Mouse (Mus musculus) colon, adult 2 months (tissue): ENCODE measurements around the gene Atpif1. TPM values are rescaled to one million over a fixed set of nuclear protein-coding genes. Genes with fewer than 3 reads are reported as not detected.

Experiments
- polyA plus RNA-seq: library from polyadenylated mRNA; depleted of rRNA; stranded (reverse); fragments of >200 nt; gene quantifications from 2 replicates; pipeline ENCODE4 v1.2.3, GENCODE M21; 2012; rRNA removed

The Atpif1 gene
- 144 and 165 TPM in 2 replicates for polyA plus RNA-seq

DNA sequence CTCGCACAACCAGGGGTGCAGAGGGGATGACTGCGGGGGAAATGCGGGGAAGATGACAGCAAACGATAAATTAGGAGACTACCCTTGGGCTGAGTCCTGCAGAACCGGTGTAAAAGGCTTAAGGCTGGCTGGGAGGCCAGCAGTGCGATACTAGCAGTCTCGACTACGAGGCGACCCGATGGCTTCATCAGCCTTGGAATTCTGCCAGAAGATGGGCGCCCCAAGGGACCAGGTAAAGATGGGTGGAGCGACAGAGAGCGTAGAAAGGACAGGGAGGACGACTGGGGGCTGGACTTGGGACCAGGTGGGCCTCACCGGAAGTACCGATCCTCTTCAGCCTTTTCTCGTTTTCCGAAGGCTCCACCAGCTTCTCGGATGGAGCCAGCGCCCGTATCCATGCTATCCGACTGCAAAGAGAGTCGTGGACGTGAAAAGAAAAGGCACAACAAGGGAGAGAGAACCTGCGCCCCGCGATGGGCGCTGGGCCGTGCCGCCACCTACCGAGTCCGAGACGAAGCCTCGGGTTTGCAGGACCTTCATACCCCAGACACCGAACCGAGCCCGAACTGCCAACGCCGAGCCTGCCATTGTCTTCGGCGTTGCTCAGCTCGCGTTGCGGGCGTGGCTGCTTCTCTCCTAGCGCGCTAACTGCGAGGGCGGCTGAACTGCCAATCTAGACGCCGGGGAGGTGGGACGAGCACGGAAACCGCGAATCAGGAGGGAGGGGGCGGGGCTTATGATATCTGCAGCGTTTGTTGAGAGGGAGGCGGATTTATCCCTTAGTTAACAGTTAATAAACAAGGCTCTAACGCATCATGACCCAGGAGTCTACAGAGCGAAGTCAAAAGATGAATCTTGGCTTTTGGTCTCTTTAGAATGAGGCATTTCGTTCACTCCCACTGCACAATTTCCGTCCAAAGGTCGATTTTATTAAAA is at the start of gene Atpif1:
Gene Atpif1, minus strand, starts transcription at position 679 of the 936 bp plus-strand sequence.

DNA sequence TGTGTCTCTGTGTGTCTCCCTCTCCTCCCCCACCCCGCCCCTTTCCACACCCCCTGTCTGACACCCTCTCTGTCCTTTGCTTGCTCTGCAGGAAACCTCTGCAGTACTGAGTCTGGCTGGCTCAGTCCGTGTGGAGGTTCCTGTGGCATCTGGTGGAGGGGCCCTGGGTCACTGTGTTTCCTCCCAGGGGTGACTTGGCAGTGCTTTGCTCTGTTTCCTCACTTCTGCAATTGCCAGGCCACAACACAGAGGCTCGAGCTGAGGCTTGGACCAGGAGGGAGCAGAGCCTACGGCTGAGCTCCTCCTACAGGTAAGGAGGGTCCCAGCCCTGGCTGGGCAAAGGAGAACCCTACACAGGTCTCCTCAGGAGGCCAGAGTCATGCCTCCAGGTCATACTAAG is 30.5 kb upstream of the Atpif1 start, which contains the start of gene Ptafr:
Gene Ptafr, plus strand, starts transcription at position 103 of the 400 bp plus-strand sequence.

DNA sequence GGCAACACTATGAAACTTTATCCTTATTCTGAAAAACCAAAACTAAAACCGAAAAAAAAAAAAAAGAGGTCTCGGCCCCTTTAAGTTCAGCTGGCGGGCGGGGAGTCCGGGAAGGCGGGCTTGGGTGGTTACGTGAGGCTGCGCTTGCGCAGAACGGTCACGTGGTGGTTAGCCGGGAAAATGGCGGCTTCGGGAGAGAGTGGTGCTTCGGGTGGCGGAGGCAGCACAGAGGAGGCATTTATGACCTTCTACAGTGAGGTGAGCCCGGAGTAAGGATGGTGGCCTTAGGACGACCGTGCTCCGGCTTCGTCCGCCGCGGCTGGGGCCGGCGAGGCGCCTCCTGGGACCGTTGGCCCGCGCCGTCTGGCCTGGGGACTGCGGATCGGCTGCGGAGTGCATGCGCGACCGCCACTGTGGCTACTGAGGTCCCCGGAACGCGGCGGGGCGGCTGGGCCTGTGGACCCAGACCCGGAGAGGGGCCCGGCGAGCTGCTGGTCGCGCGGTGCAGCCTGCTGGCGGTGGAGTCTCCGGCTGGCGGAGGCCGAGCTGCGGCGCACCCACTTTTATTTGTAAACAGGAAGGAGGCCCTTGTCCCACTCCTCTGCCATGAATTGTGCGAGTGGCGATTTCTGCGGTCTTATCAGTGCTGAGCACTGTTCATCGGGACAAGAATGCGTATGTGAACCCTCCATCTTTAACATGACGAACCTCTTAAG is 2.1 kb upstream of the Atpif1 start, which contains the start of gene Dnajc8:
Gene Dnajc8, plus strand, starts transcription at position 145 of the 716 bp plus-strand sequence.

DNA sequence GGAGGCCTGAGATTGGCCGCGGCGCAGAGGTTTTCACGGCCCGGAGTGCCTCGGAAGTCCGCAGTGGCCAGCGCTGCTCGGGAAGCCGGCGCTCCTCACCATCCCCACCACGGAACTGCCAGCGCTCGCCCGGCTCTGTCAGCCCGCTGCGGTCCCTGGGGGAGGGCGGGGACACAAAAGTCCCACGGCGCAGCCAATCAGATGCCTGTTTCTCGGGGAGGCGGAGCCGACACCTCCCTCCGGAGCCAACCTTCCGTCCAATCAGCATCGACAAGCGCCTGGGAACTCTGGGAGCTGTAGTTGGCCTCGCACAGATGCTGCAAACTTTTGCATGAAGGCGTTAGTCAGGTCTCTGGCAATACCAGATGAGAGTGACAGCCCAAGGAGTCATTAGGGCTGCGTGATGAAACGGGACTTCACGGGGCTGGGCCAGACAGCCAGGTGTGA is 23.1 kb downstream of the Atpif1 start, which contains the start of gene Sesn2:
Gene Sesn2, minus strand, starts transcription at position 150 of the 447 bp plus-strand sequence.

Other genes starting within 250 kb of the Atpif1 start
- gene Rab42, start 230.3 kb downstream of the Atpif1 start, polyA plus RNA-seq = 4.2 and 5.1 TPM in 2 replicates
- gene Trnau1ap, start 204.1 kb downstream of the Atpif1 start, polyA plus RNA-seq = 13.8 and 18.0 TPM in 2 replicates
- gene Rcc1, start 180.1 kb downstream of the Atpif1 start, polyA plus RNA-seq = 11.3 and 11.9 TPM in 2 replicates
- gene Phactr4, start 111.2 kb downstream of the Atpif1 start, polyA plus RNA-seq = 10.0 and 11.8 TPM in 2 replicates
- 2.7 and 3.7 TPM in 2 replicates for gene Med18, start 69.7 kb downstream of the Atpif1 start, polyA plus RNA-seq
- gene Sesn2, start 23.2 kb downstream of the Atpif1 start, polyA plus RNA-seq = 11.0 and 12.6 TPM in 2 replicates
- gene Dnajc8, start 1.9 kb upstream of the Atpif1 start, polyA plus RNA-seq = 10.1 and 13.4 TPM in 2 replicates
- gene Ptafr, start 30.4 kb upstream of the Atpif1 start, polyA plus RNA-seq = 4.0 and 5.9 TPM in 2 replicates
- 16.8 and 17.1 TPM in 2 replicates for gene Eya3, start 105.3 kb upstream of the Atpif1 start, polyA plus RNA-seq
- gene Xkr8, start 198.9 kb upstream of the Atpif1 start, polyA plus RNA-seq = 1.7 and 4.3 TPM in 2 replicates
- gene Smpdl3b, start 223.6 kb upstream of the Atpif1 start, polyA plus RNA-seq = 6.8 and 8.0 TPM in 2 replicates
- gene Rpa2, start 234.7 kb upstream of the Atpif1 start, polyA plus RNA-seq = 7.3 and 11.6 TPM in 2 replicates